Mouse (Mus musculus): Measurements from ENCODE around the gene Syngr2.

DNA sequence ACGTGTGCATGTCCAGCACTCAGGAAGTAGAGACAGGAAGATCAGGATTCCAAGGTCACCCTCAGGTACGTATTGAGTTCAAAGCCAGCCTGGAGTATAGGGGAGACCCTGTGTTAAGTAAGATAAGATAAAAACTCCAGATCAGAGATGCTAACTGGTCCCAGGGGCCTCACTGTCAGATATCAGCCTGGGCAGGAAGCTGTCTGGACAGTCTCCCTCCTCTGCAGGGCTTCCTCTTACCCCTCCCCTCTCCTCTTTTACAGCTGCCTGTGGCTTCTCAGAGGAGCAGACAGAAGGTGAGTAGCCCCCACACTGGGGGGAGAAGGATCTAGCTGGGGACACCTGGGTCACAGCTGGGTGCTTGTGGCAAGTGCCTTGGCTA, 11.3 kb upstream of the Syngr2 start:
- no peak for TF ChIP-seq POLR2A (IDR thresholded peaks at IDR 0.05; ENCODE audit: low read depth, low read length)
- TF ChIP-seq CTCF (conservative IDR thresholded peaks at IDR 0.05; ENCODE audit: insufficient read depth, insufficient read length, low read depth, low read length), result no peak
